Mouse (Mus musculus): ENCODE results near the gene Asf1b. TPM values are rescaled to one million over a fixed set of nuclear protein-coding genes. Genes with fewer than 3 reads are reported as not detected.

The Asf1b gene
- 8.2 to 11.7 TPM (median 9.8 TPM) in 4 replicates for total RNA-seq (2023)

DNA sequence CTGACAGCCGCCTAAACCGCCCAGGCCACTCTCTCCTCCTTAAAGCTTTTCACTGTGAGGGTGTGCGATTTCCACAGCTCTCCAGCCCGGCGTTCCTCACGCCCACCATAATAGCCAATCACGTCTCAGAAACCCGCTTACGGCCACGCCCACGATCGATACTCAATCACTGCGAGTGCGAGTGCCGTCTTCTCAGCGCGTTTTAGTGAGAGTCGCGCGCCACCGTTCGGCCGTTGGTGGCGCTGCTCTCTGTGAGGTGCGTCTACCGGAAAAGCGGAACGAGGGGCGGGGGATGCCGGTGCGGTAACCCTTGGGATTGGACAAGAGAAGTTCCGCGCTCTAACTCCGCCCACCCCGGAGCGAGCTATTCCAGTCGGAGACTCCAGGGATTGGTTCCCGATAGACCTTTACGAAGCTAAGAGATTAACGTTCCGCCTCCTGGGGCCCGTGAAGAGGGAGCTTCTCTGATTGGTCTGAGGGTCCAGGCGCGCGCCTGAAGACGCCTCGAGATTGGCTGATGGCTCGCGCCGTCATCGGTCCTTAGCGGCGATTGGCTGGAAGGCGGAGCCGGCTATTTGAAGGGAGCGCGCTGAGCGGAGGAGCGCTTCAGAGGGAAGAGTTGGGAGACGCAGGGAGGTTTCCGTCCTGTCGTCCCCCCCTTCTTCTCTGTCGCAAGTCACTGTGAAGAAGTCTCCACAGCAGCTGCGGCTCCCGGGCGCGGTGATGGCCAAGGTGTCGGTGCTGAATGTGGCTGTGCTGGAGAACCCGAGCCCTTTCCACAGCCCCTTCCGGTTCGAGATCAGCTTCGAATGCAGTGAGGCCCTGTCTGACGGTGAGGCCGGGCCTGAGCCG lies at the start of gene Asf1b, which contains the start of gene Gm10644:
Gene Asf1b (plus strand): TSS at position 402 of the 852 bp plus-strand sequence.
Gene Gm10644 (minus strand): TSS at position 100 of the 852 bp plus-strand sequence.

DNA sequence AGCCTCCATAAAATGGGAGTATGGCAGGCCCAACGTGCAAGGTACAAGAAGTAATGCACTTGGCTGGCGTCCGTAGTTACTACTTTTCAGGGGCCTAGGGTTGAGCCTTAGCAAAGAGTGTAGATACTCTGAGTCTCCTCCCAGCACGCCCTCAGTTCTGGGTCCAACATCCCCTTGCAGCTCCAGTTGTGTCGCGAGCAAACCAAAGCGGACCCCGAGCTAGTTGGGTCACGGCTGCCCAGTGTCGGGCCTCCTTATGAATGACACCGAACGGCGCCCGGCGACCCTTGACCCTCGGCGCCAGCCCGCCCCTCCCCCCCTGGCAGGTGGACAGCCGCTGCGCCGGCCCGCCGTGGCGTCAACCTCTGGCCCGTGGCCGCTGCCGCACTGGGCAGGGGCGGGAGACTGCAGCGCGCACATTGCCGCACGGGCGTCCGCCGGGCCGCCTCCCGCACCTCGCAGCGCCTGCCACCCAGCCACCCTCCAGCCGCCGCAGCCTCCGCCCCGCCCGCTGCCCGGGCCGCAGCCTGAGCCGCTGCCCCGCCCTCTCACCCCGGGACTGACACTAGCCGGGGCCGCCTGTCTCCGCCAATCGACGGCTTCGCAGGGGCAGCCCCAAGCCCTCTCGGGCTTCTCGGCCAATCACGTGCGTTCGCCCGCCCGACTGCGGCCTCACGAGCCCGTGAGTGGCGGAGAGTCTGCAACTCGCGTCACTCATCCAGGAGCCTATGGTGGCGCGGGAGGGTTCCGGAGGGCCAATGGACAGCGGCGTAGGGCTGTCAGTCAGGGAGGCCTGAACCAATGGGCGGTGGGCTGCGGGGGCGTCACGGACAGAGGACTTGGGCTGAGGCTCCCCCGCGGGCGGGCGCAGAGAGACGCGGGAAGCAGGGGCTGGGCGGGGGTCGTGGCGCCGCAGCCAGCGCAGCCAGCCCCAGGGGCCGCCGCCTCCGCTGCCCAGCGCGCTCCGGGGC lies 17.1 kb downstream of the Asf1b start, which contains the start of gene Prkaca:
Gene Prkaca (plus strand): TSS at position 844 of the 971 bp plus-strand sequence.

DNA sequence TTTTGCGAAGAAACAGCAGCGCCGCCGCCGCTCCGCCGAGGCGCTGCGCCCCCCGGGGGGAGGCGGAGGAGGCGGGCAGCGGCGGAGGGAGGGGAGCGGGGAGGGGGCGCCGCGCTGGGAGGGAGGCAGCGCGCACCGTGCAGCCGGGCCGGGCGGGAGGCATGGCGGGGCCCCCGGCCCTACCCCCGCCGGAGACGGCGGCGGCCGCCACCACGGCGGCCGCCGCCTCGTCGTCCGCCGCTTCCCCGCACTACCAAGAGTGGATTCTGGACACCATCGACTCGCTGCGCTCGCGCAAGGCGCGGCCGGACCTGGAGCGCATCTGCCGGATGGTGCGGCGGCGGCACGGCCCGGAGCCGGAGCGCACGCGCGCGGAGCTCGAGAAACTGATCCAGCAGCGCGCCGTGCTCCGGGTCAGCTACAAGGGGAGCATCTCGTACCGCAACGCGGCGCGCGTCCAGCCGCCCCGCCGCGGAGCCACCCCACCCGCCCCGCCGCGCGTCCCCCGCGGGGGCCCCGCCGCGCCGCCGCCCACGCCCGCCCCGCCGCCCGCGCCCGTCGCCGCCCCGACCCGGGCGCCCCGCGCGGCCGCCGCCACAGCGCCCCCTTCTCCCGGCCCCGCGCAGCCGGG lies 42.3 kb downstream of the Asf1b start, which contains the start of gene Samd1:
Gene Samd1 (plus strand): TSS at position 162 of the 631 bp plus-strand sequence.

DNA sequence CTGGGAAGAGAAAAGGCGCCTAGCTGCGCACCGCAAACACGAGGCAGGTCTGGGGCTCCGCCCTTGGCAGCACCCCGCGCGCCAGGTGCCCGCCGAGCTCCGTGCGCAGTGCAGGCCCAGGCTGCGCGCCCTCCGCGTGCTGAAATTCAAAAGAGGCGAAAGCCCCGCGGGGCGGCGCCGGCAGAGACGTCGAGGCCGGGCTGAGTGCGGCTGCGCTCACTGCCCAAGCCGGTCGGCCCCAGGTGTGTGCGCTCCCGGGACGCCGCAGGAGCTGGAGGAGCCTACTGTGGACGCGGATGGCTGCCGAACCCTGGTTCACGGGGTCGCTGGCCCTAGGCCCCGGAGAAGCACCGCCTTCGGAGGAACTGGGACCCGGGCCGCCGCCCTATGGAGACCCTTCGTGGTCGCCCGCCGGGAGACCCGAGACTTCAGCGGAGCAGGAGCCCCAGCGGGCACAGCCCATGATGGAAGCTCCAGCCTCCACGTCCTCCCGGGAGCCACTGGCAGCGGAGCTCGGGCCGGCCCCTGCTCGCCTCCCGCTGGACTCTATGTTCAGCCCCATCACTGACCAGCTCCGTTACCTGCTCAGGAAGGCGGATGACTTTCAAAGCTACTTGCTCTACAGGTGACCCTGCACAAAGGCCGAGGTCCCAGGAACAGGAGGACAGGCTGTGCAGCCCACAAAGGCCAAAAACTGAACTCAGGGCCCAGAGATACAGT lies 46.1 kb downstream of the Asf1b start, which contains the start of gene 1700067K01Rik:
Gene 1700067K01Rik (plus strand): TSS at position 222 of the 720 bp plus-strand sequence.

DNA sequence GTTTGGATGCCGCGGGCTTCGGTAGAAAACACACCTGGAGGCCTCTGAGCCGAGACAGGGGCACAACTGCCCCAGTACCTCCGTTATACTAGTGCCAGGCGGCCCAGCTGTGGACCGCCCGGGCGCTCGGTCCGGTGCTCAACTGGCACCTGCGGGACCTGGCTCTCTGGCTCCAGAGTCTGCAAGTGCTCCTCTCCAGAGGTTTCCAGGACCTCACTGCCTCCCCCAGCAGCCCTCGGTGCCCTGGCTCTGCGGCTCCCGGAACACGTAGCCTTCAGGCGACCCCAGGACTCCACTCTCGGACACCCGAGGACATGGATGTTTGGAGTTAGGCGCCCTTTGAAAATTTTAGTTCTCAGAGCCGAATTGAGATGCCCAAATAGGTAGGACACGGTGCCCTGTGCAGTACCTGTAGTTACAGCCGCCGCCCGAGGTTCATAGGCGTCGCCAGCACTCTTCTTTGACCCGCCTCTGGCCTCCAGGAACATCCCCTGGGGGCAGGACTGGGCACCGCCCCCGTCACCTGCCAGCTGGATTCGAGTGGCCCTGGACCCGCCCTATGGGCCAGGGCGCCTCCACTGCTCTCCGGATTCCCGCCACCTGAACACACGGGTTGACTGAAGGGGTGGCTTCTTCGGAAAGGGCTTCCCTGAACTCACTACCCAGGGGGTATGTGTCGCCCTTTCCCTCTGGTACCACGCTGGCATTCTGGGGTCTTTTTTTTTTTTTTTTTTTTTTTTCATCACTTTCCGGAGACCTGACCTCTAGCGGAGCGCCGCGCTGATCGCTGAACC lies 56.6 kb downstream of the Asf1b start, which contains the start of gene 2210011C24Rik:
Gene 2210011C24Rik (minus strand): TSS at position 467 of the 794 bp plus-strand sequence.

Other genes with a start within 250 kb of the Asf1b start
- gene Ddx39, start 240.3 kb upstream of the Asf1b start, total RNA-seq (2023) = 94.8 to 105 TPM (median 99.6 TPM) in 4 replicates
- 1,082 to 1,170 TPM (median 1,147 TPM) in 4 replicates for gene Adgre5, start 214.2 kb upstream of the Asf1b start, total RNA-seq (2023)
- 6.7 to 10.1 TPM (median 8.4 TPM) in 4 replicates for gene Adgrl1, start 55.4 kb upstream of the Asf1b start, total RNA-seq (2023)
- 1.3 to 1.7 TPM (median 1.6 TPM) in 4 replicates for gene Gm10644, start 302 bp upstream of the Asf1b start, total RNA-seq (2023)
- gene Prkaca, start 17.5 kb downstream of the Asf1b start, total RNA-seq (2023) = 39.9 to 46.7 TPM (median 43.9 TPM) in 4 replicates
- 43.8 to 51.9 TPM (median 45.4 TPM) in 4 replicates for gene Samd1, start 42.2 kb downstream of the Asf1b start, total RNA-seq (2023)
- 1.4 to 1.5 TPM in 2 of 4 replicates, not detected in the others for gene 1700067K01Rik, start 46.0 kb downstream of the Asf1b start, total RNA-seq (2023)
- not detected in 4 replicates for gene 2210011C24Rik, start 56.7 kb downstream of the Asf1b start, total RNA-seq (2023)
- not detected in 4 replicates for gene Palm3, start 66.0 kb downstream of the Asf1b start, total RNA-seq (2023)
- gene Il27ra, start 87.1 kb downstream of the Asf1b start, total RNA-seq (2023) = 78.5 to 94.8 TPM (median 84.7 TPM) in 4 replicates
- gene Rln3, start 89.5 kb downstream of the Asf1b start, total RNA-seq (2023) = not detected in 4 replicates
- gene Gm10643, start 109.6 kb downstream of the Asf1b start, total RNA-seq (2023) = 5.6 to 8.3 TPM (median 7.3 TPM) in 4 replicates
- 99.2 to 107 TPM (median 104 TPM) in 4 replicates for gene Rfx1, start 111.3 kb downstream of the Asf1b start, total RNA-seq (2023)
- gene Dcaf15, start 149.3 kb downstream of the Asf1b start, total RNA-seq (2023) = 48.7 to 58.3 TPM (median 52.6 TPM) in 4 replicates
- 0.20 to 0.24 TPM in 2 of 4 replicates, not detected in the others for gene Podnl1, start 170.5 kb downstream of the Asf1b start, total RNA-seq (2023)
- 26.2 to 35.4 TPM (median 28.7 TPM) in 4 replicates for gene Cc2d1a, start 192.4 kb downstream of the Asf1b start, total RNA-seq (2023)
- 1.2 to 1.4 TPM (median 1.3 TPM) in 4 replicates for gene 4930432K21Rik, start 192.5 kb downstream of the Asf1b start, total RNA-seq (2023)
- gene Nanos3, start 229.7 kb downstream of the Asf1b start, total RNA-seq (2023) = not detected in 4 replicates

Data from B cell, adult 62 days (primary cell).